Mouse (Mus musculus): Measurements from ENCODE around the gene Atxn7.

DNA sequence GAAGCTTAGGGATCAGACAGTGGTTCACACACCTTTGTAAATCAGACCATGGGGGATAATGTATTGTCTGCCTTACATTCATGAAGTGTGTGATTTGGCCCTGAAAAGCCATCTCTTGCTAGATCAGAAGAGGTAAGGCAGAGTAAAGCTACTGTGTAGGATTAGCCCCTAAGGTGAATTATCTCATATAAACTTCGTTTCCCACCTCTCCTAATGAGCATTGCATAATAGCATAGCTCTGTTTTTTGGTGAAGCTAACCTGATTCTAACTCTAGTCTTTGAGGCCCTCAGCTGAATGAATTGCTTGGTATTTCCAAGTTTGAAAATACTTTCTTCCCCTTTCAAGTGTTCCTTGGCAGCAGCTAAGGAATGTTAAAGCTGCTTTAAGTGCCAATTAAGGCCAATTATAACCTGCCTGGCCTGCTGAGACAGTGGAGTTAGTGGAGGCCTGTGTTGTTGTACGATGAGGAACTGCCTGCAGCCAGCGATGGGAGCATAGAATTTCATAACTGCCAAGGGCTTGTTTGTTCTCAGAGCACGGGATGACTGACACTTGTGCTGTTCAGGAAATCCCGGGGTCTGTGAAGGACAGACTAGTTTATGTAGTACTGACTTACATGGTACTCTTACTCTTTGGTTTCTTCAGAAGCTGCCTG, 103.4 kb downstream of the Atxn7 start:
- TF ChIP-seq CTCF (IDR thresholded peaks at IDR 0.05; ENCODE audit: extremely low read depth, insufficient read depth, insufficient read length, insufficient replicate concordance) (no peak), POLR2A (IDR thresholded peaks at IDR 0.05; ENCODE audit: low read depth, low read length) (no peak)
